Mouse (Mus musculus): ENCODE data around the gene Stn1.

Stn1 gene

DNA sequence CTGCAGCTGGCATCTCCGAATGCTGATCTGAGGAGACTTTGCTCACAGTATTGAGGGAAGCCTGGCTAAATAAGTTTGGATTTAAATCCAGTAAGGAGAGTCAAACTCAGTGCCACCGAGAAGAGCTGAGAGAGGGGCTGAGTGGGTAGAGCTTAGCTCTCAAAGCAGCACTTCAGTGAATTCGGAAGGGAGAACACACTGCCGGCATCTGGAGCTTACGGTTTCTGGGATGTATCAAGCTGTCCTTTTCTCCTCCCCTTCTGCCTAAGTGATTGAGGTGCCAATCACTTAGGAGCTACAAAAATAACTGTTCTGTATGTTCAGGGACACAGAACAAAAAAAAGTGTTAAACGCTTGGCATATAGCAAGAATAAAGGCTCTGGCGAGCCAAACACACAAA is 5.1 kb upstream of the Stn1 start:
- DNase-seq = no peak

DNA sequence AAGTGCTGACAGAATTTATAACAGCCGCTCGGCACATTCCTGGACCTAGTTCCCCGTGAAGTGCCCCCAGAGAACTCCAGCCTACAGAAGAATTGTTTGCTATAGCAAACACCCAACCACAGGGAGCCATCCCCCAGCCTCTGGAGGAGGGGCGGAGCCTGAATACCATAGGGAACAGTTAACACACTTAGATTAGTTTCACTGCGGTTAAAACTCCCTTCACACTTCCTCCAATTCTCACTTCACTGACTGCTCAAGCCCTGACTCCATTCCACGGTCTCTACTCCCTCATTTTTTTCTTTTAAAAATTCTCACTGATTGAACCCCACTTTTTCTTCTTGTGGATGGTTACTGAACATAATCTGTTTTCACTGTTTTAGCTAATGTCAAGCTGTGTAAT is 1.5 kb upstream of the Stn1 start:
- DNase-seq = peak; percentile 56

DNA sequence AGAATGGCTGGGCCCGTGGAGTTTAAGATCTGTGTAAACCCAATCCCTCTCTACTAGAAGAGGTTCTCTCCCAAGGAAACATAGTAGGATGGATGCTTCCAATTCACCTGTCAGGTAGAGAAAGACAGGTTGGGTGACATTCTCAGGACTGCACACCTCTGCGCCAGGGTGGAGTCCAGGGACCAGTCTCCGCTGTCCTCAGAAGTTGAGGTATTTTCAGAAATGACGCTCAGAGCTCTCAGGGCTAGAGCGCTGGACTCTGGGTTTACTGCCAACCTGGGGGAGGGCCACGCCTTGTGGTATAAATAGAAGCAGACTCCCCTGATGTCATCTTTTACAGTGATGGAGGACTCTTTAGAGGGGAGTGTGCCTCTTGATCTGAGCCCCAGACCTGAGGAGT is 572 bp upstream of the Stn1 start:
- no peak for DNase-seq

DNA sequence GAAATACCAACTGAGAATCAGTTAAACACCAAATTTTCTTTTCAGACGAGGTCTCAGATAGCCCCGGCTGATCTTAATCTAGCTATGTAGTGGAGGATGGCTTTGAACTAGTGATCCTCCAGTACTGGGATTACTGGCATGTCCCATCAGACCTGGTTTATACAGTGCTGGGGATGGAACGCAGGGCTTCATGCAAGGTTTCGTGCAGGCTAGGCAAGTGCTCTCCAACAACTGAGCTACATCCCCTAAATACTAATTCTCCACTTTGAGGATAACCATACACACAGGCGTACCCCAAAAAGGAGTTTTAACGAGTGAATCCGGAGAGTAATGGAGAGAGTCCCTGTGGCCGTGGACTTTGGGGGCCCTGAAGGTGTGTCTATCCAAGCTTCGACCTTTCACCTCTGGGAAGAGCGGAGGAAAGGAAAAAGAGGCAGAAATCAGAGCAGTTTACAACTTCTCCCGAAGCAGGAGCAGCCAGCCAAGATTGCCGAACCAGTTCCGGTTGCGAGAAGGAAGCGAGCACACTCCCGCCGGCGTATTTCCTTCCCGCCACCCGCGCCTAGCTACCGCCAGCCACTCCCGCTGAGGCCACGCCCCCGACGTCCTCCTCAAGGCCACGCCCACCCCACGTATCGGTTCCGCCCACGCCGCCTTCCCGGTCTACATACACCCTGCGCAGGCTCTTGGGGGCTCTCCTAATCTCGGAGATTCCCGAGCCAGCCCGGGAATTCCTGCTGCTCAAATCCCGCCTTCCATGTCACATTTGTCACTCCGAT is 597 bp downstream of the Stn1 start:
- DNase-seq = peak; percentile 98

DNA sequence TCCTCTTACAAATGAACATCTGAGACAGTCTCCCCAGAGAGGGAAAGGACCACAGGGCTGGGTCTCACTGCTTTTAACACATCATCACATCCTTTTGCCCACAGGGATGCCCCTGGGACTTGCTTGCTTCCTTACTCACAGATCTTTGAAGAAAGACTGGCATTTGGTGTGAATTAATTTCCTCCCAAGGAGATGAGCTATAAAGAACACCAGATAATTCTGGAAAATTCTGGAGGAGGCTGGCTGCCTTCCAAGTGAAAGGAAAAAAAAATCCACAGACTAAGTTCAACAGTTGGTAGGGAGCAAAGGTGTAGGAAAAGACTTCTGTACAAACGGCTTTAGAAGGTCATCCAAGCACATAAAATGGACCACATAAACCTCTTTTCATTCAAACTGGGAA is 3.2 kb downstream of the Stn1 start:
- no peak for DNase-seq

DNA sequence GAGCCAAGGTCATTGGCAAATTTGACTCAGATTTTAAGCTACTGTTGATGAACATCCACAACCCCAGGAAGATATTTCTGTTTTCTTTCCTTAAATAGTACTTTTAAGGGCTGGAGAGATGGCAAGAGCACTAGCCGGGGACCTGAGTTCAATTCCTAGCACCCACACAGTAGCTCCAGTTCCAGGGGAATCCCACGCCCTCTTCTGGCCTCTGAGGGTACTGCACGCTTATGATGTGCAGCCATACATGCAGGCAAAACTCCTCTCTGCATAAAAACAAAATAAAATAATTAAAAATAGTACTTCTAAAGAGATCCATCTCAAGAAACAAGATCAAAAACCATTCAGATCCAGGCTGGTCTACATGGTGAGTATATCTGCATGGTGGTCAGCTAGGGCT is 4.9 kb downstream of the Stn1 start:
- DNase-seq = peak; percentile 23

DNA sequence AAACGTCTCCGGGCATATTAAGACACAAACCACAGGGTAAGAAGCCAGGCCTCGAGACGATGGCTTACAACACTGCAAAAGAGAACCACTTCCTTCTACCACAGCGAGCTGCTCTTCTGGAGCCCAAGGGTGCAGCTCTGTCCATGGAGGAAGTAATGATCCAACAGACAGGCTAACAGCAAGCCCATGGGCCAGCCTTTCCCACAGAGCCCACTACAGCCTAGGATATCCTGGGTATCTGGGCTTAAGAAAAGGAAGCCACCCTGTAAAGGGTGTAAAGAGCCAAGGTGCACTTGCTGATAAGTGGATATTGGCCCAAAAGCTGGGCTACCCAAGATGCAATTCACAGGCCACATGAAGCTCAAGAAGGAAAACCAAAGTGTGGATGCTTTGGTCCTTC is 6.0 kb downstream of the Stn1 start:
- peak; percentile 27 for DNase-seq

DNA sequence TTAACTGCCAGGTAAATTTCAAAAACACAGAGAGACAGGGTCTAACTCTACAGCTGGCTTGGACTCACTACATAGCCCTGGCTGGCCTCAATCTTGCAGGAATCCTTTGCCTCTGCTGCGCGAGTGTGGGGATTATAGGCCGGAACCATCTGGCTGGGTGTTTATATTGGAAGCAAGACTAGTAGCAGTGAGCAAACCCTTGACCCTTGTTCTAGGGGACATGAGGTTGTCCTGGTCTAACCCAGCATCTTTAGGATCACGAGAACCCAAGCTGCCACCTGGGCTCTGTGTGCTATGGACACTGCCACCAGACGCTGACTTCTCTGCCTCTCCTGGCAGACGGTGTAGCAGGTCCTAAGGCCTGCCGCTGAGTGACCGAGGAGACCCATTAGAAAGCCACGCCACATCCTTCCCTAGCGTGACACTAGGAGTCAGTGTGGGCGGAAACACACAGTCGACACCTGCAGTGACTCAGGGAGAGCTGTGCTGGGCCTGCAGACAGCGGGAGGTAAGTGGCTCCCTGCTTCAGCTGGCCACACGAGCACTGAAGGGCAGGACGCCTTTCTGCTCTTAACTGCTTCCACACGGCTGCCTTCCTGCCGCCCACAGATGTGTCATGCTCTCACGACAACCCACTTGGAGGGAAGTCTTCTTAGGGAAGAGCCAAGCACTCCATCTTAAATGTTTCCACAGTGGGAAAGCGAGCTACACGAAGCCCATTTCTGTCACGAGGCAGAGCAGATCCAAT is 10.9 kb downstream of the Stn1 start:
- peak; percentile 49 for DNase-seq

DNA sequence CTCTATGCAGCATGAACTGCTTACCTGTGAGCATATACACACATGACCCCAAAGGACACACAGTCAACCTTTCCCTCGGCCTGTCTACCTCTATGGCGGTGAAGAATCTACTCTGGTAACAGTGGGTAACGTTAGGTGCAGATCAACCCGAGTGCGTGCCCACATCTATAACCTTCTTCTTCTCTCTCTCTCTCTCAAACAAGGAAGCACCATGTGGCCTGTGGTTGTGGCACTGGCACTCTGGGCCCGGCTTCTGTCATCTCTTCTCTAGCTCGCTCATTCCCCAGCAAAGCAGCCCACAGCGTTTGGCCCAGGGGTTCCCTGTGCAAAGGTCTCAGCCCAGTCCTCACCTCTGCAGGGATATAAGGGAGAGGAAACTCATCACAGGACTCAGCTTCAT is 12.4 kb downstream of the Stn1 start:
- peak; percentile 25 for DNase-seq

DNA sequence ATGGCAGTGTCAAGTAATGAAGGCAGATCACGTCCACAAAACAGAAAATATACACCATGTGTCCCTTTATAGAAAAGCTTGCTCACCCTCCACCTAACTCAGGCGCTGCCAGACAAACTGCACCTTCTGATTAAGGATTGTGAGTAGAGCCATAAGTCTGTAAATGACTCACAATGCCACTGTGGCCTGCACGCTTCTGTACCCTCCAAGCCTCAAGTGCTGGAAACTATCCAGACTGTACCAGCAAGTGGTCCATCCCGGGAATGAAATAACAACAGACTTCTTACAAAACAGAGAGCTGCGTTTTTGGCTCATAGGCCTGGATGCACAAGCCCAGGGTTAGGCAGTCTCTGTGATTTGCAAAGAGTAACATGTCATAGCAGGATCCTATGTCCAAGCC is 15.9 kb downstream of the Stn1 start:
- no peak for DNase-seq

DNA sequence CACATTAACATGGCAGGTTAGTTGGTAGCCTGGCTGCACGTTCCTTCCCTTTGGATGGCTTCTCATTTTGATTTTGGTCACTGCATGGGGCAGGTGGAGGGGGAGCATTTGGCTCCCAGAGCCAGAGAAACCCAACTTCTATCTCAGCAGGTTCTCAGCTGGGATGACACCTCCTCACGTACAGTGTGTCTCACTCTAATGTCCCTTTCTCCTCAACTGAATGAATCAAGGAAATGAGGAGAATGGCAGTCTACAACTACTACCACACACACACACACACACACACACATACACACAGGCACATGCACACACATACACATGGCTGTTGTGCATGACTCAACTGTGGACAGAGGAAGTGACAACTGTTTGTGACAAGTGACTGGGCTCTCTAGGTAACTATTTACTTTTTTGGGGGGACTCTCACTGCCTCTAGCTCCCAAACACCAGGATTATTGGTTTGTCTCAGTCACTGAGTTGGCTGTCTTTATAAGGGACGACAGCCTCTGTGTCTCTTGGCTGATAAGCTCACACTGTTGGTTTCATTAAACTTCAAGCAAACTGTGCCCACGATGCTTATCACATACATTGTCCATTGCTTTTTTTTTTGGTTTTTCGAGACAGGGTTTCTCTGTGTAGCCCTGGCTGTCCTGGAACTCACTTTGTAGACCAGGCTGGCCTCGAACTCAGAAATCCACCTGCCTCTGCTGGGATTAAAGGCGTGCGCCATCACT is 18.0 kb downstream of the Stn1 start:
- DNase-seq = no peak

DNA sequence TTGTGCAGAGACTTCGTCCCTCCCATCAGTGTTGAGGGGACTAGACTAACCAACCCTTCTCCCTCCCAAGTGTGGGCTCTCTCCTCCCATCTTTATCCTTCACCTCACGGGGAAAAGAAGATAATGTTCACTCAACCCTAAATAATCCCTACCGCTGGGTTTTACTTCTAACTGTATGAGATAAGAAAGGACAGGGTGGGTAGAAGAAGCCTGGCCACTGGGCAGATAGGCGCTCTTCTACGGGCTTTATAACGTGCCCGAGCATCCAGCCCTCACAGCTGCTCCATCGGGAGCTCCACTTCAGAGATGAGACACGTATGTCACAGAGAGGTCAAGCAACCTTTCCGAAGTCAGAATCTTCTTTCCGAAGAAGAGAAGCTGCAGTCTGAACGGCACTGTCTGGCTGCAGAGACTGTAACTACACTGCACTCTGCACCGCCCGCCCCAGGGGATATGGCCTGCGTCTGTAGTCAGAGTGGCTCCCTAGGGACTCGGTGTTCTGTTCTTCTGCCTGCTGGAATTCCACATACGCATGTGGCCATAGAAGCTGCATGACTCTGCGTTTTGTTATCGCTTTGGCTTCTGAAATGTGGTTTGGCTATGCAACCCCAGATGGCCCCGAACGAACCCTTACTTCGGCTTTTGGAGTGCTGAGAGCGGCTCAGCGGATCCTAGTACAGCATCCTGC is 18.7 kb downstream of the Stn1 start:
- no peak for DNase-seq

DNA sequence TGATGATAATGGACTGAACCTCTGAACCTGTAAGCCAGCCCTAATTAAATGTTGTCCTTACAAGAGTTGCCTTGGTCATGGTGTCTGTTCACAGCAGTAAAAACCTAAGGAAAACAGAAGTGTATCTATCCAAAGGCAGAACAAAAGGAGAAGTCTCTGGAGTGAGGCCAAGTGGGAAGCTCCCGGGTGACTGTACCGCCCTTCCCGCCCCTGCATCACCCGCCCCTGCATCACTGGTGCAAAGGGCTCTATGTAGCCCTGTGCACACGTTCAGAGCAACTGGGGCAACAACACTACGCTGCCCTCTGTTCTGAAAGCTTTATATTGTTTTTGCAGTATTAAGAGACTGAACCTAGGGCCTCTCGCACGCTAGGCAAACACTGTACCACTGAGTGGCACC is 19.7 kb downstream of the Stn1 start:
- DNase-seq = no peak

DNA sequence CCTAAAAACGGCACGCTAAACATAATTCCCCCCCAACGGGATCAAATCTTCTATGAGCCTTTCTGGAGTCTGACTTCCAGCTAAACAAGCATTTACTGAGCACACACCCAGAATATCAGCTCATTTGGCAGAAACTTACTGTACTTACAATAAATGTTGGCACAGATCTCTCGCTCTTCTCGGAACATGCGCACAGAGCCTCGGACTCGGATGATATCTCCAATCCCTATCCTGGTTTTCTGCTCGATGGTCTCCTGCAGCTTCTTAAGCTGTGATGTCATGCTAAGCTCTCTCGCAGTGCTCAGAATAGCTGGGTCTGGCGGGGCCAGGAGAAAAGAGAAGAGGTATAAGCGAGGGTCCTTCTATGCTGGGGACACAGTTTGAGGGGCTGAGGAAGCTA is 20.4 kb downstream of the Stn1 start:
- no peak for DNase-seq

DNA sequence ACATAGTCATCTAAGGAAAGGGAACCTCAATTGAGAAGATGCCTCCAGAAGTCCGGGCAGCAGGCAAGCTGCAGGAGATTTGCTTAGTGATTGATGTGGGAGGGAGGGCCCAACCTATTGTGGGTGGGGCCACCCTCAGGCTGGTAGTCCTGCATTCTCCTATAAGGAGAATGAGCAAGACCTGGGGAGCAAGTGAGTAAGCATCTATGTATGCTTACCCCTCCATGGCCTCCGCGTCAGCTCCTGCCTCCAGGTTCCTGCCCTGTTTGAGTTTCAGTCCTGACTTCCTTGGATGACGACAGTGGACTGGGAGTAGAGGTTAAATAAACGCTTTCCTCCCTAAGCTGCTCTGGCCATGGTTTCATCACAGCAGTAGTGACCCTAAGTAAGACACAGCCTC is 22.2 kb downstream of the Stn1 start:
- DNase-seq = no peak

DNA sequence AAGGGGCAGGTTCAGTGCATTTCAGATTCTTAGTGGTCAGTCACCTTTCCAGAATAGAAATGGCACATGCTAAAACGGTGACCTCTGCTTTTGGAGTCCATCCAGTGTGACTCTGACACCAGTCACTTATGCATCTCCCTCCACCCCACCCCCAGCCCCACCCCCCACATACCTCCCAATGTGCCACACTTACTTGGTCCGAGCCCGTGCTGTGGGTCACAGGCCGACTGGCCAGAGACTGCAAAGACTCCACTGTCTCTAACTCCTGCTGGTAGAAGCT is 23.7 kb downstream of the Stn1 start:
- no peak for DNase-seq

DNA sequence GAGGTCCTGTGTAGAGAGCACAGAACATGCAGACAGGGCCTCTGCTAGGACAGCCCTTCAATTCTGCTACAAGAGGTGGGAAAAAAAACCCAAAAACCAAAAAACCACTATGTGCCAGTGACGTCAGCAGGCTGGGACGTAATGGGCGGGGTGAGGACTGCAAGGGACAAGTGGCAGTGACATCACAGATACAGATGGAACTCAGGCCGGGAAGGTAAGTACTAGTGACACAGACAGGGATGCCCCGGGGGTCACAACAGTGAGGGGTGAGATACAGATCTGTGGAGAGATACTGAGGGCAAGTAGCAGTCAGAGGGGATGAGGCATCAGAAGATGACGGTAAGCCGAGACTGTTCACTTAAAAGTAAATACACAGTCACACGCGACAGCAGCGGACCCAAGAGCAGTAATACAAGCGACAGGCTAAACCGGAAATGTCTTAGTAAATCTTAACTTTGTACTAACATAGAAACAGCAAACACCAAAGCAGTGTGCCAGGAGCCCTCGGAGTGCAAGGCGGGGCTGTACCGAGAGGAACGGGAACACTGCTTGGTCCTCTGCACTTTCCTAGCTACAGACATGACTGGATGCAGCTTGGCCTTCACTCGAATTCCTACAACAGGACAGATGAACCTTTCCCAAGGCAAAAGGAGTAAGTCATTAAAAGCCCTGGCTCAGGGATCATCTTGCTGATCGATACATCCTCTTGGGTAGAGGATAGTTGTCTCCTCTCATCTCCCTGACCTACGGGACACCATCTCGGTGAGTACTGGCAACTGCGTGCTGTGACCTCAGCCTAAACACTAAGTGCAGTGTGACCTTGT is 24.3 kb downstream of the Stn1 start:
- DNase-seq = no peak

DNA sequence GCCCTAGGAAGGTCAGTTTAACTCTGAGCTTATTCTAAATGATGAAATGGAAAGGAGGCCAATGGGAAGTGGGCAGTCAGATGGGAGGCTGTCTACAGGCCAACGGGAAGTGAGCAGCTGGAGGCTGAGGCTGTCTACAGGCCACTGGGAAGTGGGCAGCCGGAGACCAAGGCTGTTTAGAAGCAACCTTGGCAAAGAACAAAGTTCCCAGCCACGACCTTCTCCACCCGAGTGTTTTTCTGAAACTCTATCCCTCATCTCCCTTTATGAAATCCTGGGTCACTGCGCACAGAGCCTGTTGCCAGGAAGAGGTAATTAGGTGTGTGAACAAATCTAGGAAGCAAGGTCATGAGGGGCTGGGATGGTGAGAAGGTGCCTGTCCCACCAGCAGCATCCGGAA is 25.3 kb downstream of the Stn1 start:
- DNase-seq = no peak

DNA sequence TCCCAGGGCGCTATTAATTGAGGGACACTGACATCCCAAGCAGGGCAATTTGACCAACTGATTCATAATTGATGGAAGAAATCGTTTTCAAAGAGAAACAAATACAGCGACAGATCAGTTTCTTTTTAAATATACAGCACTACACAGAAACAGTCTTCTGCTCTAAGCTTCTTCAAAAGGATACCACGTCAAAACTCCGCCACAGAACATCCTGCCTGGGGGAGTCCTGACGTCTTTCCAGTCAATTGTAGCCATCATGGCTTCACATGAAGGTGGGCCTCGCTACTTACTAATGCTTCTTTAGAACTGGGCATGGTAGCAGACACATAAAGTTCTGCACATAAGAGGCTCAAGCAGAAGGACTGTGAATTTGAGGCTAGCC is 26.0 kb downstream of the Stn1 start:
- DNase-seq = peak; percentile 47

DNA sequence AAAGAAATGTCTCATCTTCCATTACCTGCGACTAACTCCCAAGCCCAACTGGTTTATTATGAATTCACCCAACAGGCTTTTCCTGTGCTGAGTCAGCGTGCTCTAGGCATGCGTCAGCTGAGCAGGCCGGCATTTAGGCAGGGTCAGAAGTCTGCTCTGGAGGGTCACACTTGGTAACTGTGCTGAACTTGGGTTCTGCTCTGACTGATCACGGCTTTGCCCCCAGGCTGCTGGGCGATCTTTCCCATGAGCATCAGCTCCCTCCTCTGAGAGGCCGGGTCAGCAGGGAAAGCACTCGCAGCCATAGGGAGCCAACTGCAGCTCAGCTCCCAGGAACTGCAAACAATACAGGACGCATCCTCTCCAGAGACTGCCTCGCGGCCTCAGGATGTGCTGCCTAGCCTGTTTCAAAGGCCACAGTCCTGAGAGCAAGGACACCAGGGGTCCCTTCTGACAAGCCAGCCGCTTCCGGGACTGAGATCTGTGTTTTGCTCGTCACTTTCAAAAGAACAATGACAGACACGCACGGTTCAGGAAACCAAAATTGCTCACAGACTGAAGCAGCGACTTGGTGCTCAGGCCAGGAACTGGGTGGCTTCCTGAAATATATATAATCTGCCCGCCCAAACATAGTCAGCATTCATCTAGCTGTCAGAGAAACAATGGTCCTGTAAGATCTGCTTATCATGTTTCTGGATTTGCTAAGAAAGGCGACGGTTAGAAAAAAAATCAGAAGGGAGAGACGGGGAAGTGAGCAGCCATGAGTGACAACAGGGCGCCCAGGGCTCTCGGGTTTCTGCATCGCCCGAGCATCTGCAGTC is 26.6 kb downstream of the Stn1 start:
- peak; percentile 63 for DNase-seq

DNA sequence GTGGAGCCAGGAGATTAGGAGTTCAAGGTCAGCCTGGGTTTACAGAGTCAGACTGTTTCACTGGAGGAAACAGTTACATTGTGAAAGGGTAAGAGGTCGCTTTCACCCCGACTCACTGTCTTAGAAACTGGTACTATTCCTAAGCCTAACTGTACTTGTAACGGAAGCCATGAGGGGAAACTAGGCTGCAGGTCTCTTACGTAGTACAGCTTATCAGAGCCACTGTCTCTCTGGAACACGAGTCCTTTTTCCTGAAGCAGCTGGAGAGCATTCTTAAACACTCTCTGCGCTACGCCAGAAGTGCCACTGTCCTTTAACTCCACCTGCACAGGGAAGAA is 27.2 kb downstream of the Stn1 start:
- DNase-seq = no peak

DNA sequence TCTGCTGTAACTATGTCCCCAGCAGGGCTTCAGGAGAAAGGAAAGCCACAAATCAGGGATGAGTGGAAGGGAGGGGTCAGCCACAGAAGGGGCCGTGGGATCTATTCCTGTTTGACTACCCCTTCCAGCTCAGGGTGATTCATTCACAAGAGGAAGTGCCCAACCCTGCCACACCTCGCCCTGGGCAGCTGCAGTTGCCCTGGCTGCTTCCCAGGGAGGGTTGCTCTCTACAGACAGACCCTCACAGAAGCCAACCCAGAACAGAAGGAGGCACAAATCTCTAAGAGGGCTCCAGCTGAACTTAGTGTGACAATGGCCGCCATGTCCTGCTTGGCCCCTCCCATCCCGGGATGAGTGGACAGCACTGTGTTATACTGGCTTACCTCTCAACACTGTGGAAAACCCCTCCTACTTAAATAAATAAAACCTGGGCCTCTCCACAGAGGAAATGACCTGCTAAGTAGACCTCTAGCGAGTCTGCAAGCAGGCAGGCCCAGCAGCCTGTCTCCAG is 28.5 kb downstream of the Stn1 start:
- no peak for DNase-seq

Measured in thymus, postnatal 25 days (tissue).